Mouse (Mus musculus): ENCODE measurements around the gene Eri3.

DNA sequence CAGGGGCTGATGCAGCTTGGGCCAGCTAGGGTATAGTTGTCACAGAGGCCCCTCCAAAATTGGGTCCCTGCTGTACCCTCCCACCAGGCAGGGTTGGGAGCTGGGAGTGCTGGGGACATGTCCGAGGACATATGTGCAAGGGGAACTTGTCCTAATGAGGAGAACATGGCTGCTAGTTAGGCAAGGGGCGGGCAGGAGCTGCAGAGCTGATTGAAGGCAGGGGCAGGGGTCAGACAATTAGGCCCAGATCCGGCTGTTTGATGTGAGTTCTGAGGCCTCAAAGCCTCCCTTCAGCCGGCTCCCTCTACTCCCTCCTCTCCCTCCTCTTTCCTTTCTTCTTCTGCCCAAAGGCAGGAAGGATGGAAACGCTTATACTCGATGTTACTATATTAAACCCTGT lies 106.8 kb downstream of the Eri3 start:
- TF ChIP-seq CTCF (IDR thresholded peaks at IDR 0.05) (no peak), POLR2A (IDR thresholded peaks at IDR 0.05; ENCODE audit: insufficient read depth, low read depth, low read length) (no peak), EP300 (IDR thresholded peaks at IDR 0.05; ENCODE audit: insufficient read depth, low read depth, low read length) (no peak)

Measured in heart, adult 2 months (tissue).